Mouse (Mus musculus): ENCODE results near the gene Igf1r.
A peak's percentile ranks its signal among the peaks of the same experiment; 100 is the strongest.

Igf1r gene

DNA sequence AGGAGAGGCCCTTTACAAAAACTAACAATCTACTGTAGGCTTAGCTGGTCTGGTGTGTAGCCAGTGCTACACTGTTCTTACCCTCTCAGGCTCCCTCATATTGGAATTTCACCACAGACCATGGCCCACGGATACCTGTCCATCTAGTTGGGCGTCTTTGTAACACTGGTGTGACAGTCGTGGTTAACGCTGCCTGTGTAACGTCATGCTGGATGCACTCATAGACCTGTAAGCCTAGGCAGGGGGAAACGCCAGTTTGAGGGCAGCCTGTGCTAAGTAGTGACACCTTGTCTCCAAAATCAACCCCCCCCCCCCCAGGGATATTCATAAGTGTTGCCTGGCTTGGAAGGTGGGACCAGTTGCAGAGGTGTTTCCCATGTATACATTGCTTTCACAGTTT, 4.7 kb downstream of the Igf1r start:
- no peak for DNase-seq (ENCODE audit: low spot score)

GRCm38 (mm10) chr7:67958045-67958444, 5.4 kb downstream of the Igf1r start:
- no peak for DNase-seq (ENCODE audit: low spot score)

DNA sequence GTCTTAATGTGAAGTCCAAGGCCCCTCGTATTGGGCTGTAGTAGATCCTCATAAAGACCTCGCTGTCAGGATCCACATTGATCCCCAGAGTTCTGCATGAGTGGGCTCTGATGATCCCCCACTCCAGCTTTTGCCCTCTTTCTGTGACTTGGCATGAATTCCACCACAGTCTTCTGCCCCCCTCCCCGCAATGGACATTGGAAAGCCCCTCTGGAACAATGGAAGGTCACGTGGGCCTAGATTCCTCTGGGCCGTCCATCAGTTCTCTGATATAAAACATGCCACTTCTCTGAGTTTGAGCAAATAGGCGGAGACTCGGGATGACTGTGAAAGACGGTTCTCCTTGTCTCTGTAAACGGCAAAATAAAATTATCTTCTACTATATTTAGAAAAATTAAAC, 8.1 kb downstream of the Igf1r start:
- DNase-seq (ENCODE audit: low spot score) = no peak

- DNase-seq (ENCODE audit: low spot score) = peak; percentile 51
These were observed 9.1 kb downstream of the Igf1r start for GRCm38 (mm10) chr7:67961567-67962267.

- no peak for DNase-seq (ENCODE audit: low spot score)
These were observed 11.1 kb downstream of the Igf1r start for GRCm38 (mm10) chr7:67963691-67964090.

- no peak for DNase-seq (ENCODE audit: low spot score)
These were observed 15.8 kb downstream of the Igf1r start for GRCm38 (mm10) chr7:67968394-67968793.

GRCm38 (mm10) chr7:67969076-67969475, 16.4 kb downstream of the Igf1r start:
- DNase-seq (ENCODE audit: low spot score) = no peak

GRCm38 (mm10) chr7:67973180-67974014, 20.8 kb downstream of the Igf1r start:
- DNase-seq (ENCODE audit: low spot score) = no peak

- DNase-seq (ENCODE audit: low spot score) = no peak
These were observed 29.3 kb downstream of the Igf1r start for GRCm38 (mm10) chr7:67981956-67982355.

DNA sequence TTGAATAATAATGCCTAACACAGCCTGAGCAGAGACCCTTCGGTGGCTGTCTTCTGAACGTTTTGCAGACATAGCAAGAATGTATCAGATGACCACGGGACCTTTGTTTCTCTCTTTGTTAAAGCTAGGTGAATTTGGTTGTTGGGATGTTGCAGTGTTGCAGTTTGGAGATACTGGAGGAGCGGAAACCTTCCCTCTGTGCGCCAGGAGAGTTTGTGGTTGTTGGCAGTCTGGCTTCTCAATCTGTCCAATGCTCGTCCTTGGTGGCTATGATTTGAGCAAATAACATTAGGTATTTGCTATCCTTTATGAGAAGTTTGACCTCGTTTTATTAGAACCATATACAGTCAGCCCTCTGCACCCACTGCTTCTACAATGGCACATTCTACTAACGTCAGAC, 30.2 kb downstream of the Igf1r start:
- no peak for DNase-seq (ENCODE audit: low spot score)

DNA sequence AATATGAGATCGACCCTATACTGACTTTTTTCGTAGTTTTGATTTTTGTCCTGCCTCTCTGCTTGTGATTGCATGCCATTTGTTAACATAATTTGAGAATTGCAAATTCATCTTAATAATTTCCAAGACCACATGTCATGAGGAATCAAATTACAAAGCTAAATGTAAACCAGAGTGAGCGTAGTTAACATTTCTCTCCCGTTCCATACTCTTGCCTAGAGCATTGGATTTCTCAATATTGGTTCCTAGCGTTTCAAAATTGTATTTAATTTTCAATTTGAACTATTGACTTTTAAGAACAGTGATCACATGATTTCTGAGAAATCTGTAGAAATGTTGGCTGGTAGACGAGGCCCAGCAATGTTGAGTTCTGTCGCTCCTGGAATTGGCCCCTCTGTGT, 30.8 kb downstream of the Igf1r start:
- DNase-seq (ENCODE audit: low spot score) = no peak

GRCm38 (mm10) chr7:67985003-67985416, 32.4 kb downstream of the Igf1r start:
- DNase-seq (ENCODE audit: low spot score) = no peak

GRCm38 (mm10) chr7:67985511-67985910, 32.9 kb downstream of the Igf1r start:
- DNase-seq (ENCODE audit: low spot score) = no peak

DNA sequence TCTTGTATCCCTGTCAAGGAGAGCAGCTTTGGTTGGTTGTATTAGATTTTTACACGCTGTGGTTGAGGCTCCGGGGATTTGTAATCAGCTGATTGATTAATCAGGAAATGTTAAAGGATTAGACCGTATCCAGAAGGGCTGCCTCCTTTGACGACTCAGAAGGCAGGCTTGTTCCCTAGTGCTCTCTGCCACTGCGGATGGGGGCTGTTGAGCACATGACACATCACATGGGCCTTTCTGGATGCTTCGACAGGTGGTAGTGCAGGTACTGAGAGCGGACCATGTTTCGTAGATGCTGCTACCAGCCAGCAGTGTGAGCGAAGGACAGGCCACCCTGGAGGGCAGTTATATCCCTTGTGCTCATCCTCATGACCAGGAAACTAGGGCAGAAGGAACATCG, 33.6 kb downstream of the Igf1r start:
- no peak for DNase-seq (ENCODE audit: low spot score)

- DNase-seq (ENCODE audit: low spot score) = no peak
These were observed 34.2 kb downstream of the Igf1r start for GRCm38 (mm10) chr7:67986816-67987215.

DNA sequence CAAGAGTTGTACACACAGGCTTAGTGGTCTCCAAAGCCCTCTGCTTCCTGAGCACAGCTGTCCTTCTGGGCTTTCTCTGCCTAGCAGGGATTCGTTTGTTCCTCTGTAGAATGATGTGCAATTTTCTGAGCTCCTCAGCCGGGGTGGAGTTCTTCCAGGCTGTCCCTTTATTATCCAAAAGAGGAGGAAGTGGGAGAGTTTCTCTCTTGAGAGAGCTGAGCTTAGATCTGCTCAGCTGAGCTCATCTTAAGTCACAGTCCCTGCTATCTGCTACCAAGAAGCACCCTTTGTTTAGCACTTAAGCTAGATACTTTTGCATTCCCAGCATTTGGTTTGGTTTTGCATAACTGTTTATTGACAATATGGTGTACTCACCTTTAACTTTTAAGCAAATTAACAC, 36.7 kb downstream of the Igf1r start:
- DNase-seq (ENCODE audit: low spot score) = no peak

DNA sequence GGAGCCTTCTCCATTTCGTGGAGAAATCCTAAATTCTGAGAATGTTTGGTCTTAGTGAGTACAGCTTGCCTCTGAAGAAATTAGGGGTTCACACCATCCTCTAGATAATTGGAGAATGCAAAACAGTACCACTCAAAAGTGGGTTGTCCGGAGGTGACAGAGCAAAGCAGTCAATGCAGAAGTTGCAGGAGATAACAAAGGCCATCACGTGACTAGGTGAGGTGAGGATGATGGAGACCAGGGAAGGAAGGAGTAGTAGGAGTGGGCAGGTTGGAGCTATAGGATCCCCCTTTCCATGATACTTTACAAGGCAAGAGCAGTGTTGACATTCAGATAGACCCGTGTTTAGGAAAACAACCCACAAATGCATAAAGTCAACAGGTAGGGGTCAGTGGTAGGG, 41.0 kb downstream of the Igf1r start:
- no peak for DNase-seq (ENCODE audit: low spot score)

GRCm38 (mm10) chr7:67994346-67994858, 41.8 kb downstream of the Igf1r start:
- DNase-seq (ENCODE audit: low spot score) = no peak

GRCm38 (mm10) chr7:67995276-67995675, 42.6 kb downstream of the Igf1r start:
- no peak for DNase-seq (ENCODE audit: low spot score)

DNA sequence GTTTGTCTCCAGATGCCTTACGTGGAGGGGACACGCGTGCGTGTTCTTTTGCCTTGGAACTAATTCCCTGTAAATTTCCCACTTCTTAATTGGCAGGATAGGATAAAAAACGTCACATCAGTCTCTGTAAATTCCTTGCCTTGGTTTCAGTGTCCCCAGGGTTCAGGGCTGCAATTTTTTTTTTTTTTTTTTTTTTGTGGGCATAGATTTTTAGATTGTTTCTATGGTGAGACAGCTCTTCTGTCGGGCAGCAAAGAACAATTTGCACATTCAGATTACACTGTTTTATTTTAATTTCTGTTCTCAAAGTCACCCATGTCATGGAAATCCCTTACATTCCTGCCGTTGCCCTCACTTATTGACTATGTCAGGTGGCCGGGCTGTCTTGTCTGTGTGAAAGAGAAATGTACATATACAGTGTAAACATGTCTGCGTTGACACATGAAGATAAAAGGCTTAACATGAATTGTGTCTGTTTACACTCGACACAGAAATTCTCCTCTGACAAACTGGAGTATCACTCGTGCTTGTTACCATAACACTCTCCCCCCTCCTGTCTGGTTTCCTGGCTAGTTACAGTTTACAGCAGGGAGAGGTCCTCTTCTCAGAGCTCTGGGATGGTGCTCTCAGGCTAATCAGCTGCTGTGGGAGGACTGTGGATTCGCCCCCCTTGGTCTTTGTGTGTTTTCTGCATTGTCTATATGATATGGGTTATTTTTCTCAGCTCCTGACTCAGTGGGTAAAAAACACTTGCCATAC, 43.8 kb downstream of the Igf1r start:
- DNase-seq (ENCODE audit: low spot score) = no peak

DNA sequence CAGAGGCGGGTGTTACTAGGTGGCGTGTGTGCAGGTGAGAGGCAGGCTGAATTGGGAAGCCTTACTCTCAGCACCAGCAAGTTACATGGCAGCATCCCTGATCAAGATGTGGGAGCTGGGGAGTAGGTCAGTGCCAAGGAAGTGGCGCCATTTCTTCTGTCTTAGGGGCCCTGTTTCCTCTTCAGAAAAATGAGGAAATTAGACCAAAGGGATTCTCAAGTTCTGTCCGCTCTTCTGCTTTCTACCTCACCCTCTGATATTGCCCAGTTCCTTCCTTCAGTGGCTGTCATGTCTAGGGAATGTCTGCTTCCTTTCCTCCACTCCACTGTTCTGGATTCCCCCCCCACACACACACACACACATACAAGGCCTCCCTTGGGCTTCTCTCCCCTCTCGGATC, 48.6 kb downstream of the Igf1r start:
- DNase-seq (ENCODE audit: low spot score) = no peak

DNA sequence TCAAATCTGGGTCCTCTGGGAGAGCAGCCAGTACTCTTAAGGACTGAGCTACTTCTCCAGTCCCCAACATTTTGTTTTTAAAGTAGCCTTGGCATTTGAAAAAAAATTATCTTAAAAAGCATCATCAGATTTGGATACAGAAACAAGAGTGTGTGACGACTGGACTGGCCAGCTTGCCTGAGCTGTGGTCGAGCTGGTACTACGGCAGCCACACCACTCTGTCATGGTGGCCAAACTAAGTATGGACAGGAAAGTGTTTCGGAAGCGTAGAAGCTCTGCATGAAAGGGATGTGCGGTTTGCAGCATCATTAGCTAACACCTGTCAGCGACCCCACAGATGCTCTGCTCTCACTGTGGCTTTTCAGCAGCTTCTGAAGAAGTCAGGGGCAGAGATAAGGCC, 53.4 kb downstream of the Igf1r start:
- DNase-seq (ENCODE audit: low spot score) = no peak

DNA sequence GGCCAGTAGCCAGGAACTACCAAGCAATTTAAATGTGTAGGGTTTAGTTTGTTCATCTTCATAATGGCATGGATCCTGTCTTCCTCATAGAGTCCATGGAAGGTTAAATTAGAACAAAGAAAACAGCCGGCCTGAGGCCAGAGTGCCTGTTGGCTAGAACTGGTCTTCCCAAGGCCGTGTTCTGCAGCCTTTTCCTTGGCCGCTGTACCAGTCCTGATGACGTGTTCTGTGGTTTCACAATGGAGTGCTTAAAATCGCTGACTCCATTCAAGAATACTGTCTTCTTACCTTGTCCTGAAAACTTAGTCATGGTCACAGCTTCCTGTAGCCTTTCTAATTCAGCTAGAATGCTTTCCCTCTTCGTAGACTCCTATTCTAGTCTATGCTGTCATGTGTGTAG, 53.9 kb downstream of the Igf1r start:
- DNase-seq (ENCODE audit: low spot score) = no peak

Data from urinary bladder, postnatal 10 days (tissue).